Mouse (Mus musculus): ENCODE measurements at regions not wholly inside any gene's neighbourhood (a gene's known extent, or its start where the extent isn't known, plus 50 kb on each side); places are given as distances from the start of the nearest gene placed in this dataset.

DNA sequence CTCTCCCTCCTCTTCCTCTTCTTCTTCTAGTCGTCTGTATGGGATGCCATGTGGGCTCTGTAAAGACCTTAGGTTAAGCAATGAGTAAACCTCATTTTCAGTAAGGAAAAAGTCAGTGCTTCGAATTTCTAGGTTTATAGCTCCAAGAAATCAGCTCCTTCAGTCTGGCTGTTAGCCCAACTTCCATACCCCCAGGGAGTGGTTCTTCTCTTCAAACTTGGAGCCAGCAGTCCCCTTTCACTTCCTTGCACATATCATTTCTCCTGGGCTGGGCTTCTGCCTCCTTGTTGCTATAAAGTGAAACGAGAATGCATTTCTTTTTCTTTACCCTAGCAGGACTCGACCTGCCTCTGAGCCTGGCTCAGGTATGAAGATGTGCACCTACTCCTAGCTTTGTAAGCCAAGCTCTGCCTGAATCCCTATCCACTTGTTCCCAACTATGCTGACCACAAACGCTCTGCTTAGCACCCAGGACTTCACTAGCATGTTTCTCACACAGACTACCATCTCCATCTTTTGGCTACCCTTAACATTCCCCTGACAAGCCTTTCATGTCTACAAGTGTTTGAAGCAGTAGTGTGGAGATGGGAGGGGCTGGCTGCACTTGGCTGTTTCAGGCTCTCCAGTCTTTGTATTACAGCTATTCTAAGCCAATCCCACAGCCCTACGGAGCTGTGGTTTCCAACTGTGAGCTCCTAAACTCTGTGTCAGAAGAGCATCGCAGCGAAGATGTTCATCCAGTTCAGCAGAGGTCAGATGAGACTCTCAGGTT is 243.8 kb upstream of the Tprg start:
- WGBS, result 42% methylated on average over 8 of the region's 8 CpGs
- Histone ChIP-seq H3K9ac (ENCODE audit: low read length) (no peak overlapping the region), H3K9me3 (ENCODE audit: control insufficient read depth, low read length) (no peaks in the 10 kb centered on the region), H3K36me3 (ENCODE audit: control insufficient read depth, insufficient read depth, low read length) (no peaks in the 10 kb centered on the region), H3K27ac (replicated peaks) (peak overlapping the region; percentile 65), H3K4me1 (replicated peaks; ENCODE audit: control insufficient read depth, insufficient read depth) (no peaks in the 10 kb centered on the region), H3K4me2 (replicated peaks; ENCODE audit: low read depth) (no peak overlapping the region), H3K27me3 (ENCODE audit: control insufficient read depth, insufficient read depth, low read length) (no peaks in the 10 kb centered on the region), H3K4me3 (ENCODE audit: low read depth, low read length) (no peak overlapping the region)
- DNase-seq (ENCODE audit: low spot score) (no peak), ATAC-seq (ENCODE audit: low FRiP score, low TSS enrichment) (no peak)
- TF ChIP-seq CTCF (IDR thresholded peaks at IDR 0.05; ENCODE audit: low read depth) (no peak), EP300 (optimal IDR thresholded peaks at IDR 0.05) (no peak)

DNA sequence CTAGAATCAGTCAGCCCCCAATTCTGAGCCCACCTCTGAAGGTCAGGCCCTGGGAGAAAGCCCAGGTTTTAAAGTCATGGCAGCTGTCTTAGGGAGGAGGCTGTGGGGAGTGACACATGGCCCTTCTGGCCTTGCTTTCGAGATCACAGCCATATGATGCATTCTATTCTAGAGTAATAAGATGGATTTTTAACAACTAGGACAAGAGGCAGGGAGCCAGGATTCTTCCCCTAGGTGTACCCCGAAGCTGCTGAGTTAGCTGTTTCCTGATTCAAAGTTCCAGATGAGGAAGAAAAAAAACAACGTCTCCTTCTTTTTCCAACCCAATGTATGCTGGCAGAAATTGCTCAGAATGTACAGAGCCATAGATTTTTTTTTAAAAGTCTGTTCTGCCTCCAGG is 242.0 kb upstream of the Tprg start:
- Histone ChIP-seq H3K4me2 (replicated peaks; ENCODE audit: low read depth) (no peak overlapping the region), H3K9me3 (ENCODE audit: control insufficient read depth, low read length) (no peaks in the 10 kb centered on the region), H3K27me3 (ENCODE audit: control insufficient read depth, insufficient read depth, low read length) (no peaks in the 10 kb centered on the region), H3K4me3 (ENCODE audit: low read depth, low read length) (no peak overlapping the region), H3K4me1 (replicated peaks; ENCODE audit: control insufficient read depth, insufficient read depth) (no peaks in the 10 kb centered on the region), H3K9ac (ENCODE audit: low read length) (no peak overlapping the region), H3K36me3 (ENCODE audit: control insufficient read depth, insufficient read depth, low read length) (no peaks in the 10 kb centered on the region), H3K27ac (replicated peaks) (no peak overlapping the region)
- WGBS, result 57% methylated on average over 3 of the region's 3 CpGs
- no peak for ATAC-seq (ENCODE audit: low FRiP score, low TSS enrichment)
- TF ChIP-seq EP300 (optimal IDR thresholded peaks at IDR 0.05) (no peak), CTCF (IDR thresholded peaks at IDR 0.05; ENCODE audit: low read depth) (no peak)
- DNase-seq (ENCODE audit: low spot score), result no peak

DNA sequence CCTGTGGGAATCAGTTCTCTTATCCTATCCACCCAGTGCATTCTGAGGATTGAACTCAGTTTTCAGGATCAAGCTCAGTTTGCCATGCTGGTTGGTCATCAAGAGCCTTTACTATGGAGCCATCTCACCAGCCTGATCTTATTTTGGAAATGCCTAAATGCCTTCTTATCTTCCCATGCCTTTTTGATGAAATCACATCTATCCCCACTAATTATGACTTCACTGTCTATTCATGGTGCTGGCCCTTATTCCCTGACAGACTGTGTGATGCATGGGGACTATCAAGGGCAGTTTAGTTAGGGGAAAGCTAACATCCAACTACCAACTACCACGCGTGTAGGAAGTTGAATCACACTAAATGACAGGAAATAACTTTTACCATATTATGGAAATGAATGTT is 238.9 kb upstream of the Tprg start:
- Histone ChIP-seq H3K9ac (ENCODE audit: low read length) (no peak overlapping the region), H3K9me3 (ENCODE audit: control insufficient read depth, low read length) (no peaks in the 10 kb centered on the region), H3K27me3 (ENCODE audit: control insufficient read depth, insufficient read depth, low read length) (no peaks in the 10 kb centered on the region), H3K4me1 (replicated peaks; ENCODE audit: control insufficient read depth, insufficient read depth) (no peaks in the 10 kb centered on the region), H3K4me3 (ENCODE audit: low read depth, low read length) (no peak overlapping the region), H3K4me2 (replicated peaks; ENCODE audit: low read depth) (no peak overlapping the region), H3K27ac (replicated peaks) (no peak overlapping the region), H3K36me3 (ENCODE audit: control insufficient read depth, insufficient read depth, low read length) (no peaks in the 10 kb centered on the region)
- DNase-seq (ENCODE audit: low spot score) (no peak), ATAC-seq (ENCODE audit: low FRiP score, low TSS enrichment) (no peak)
- TF ChIP-seq CTCF (IDR thresholded peaks at IDR 0.05; ENCODE audit: low read depth), result no peak
- no peak for TF ChIP-seq EP300 (optimal IDR thresholded peaks at IDR 0.05)
- WGBS, result 76% methylated on average over 2 of the region's 2 CpGs

DNA sequence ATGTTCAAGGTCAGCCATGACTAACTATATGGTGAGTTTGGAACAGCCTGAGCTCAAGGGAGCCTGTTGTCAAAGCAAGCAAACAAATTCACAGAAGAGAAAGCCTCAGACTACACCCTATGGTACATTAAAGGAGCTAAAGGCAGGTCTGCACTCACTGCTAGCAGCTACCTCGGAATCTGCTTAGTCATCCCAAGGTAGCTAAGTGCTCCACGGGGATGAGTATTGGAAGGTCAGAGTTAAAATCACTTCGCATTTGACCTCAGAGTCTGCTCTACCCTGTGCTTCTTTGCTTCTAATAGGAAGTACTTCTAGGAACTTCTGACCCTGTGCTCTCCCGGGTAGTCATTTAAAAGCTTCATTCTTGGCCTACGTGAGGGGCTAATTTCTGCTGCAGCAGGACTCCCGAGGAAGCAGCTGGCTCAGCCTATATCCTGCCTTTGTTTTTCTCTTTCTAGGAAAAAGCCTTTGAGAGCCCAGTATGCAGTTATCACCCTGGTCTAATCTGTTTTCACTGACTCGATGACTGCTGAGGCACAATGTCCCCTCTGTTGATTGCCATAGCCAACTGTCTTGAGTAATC is 236.6 kb upstream of the Tprg start:
- 49% methylated on average over 7 of the region's 7 CpGs for WGBS
- Histone ChIP-seq H3K4me3 (ENCODE audit: low read depth, low read length) (no peak overlapping the region), H3K36me3 (ENCODE audit: control insufficient read depth, insufficient read depth, low read length) (no peaks in the 10 kb centered on the region), H3K9me3 (ENCODE audit: control insufficient read depth, low read length) (no peaks in the 10 kb centered on the region), H3K27ac (replicated peaks) (no peak overlapping the region), H3K27me3 (ENCODE audit: control insufficient read depth, insufficient read depth, low read length) (no peaks in the 10 kb centered on the region), H3K9ac (ENCODE audit: low read length) (no peak overlapping the region), H3K4me1 (replicated peaks; ENCODE audit: control insufficient read depth, insufficient read depth) (no peaks in the 10 kb centered on the region), H3K4me2 (replicated peaks; ENCODE audit: low read depth) (no peak overlapping the region)
- no peak for ATAC-seq (ENCODE audit: low FRiP score, low TSS enrichment)
- no peak for DNase-seq (ENCODE audit: low spot score)
- TF ChIP-seq CTCF (IDR thresholded peaks at IDR 0.05; ENCODE audit: low read depth), result no peak
- TF ChIP-seq EP300 (optimal IDR thresholded peaks at IDR 0.05), result no peak

DNA sequence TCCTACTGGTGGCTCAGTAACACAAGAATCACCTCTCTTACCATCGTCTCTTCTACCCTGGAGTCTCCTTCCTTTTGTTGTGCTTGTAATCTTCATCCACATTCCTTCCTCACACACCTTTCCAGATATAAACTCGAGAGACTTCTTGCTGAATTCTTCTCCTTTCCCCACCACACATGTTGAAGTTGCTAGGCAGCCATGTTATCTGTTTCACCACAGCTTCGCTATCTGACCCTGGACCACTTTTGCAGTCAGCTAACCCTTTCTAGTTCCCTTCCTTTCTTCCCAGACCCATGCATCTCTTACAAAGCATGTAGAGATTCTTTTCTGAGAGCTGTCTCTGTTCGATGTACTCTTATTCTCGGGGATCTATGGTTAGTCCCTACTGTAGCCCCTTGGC is 235.6 kb upstream of the Tprg start:
- no peaks in the 10 kb centered on the region for H3K36me3 ChIP-seq (ENCODE audit: control insufficient read depth, insufficient read depth, low read length)
- H3K9me3 ChIP-seq (ENCODE audit: control insufficient read depth, low read length), result no peaks in the 10 kb centered on the region
- no peak overlapping the region for H3K4me3 ChIP-seq (ENCODE audit: low read depth, low read length)
- ATAC-seq (ENCODE audit: low FRiP score, low TSS enrichment) (no peak), DNase-seq (ENCODE audit: low spot score) (no peak)
- no peak overlapping the region for H3K4me2 ChIP-seq (replicated peaks; ENCODE audit: low read depth)
- no peaks in the 10 kb centered on the region for H3K27me3 ChIP-seq (ENCODE audit: control insufficient read depth, insufficient read depth, low read length)
- H3K4me1 ChIP-seq (replicated peaks; ENCODE audit: control insufficient read depth, insufficient read depth), result no peaks in the 10 kb centered on the region
- H3K27ac ChIP-seq (replicated peaks), result no peak overlapping the region
- TF ChIP-seq EP300 (optimal IDR thresholded peaks at IDR 0.05) (no peak), CTCF (IDR thresholded peaks at IDR 0.05; ENCODE audit: low read depth) (no peak)
- no peak overlapping the region for H3K9ac ChIP-seq (ENCODE audit: low read length)
- 81% methylated on average over 5 of the region's 5 CpGs for WGBS

DNA sequence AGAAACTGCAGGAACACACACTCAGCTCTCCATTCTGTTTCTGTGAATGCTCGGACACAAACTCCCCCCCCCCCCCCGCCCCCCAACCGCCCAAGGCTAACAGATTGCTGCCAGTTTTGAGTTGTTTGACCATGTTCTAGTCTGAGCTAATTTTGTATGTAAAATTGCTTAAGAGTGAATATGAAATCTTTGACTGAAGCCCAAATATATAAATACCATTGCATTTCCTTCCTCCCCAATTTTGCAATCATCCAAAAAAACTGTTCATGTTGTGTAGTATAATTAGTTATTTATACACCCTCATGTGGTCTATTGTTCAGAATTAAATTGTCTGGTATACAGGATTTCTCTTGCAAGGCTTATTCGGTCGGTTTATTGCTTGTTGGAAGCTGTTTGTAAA is 234.2 kb upstream of the Tprg start:
- Histone ChIP-seq H3K27ac (replicated peaks) (no peak overlapping the region), H3K9ac (ENCODE audit: low read length) (no peak overlapping the region), H3K4me1 (replicated peaks; ENCODE audit: control insufficient read depth, insufficient read depth) (no peaks in the 10 kb centered on the region), H3K9me3 (ENCODE audit: control insufficient read depth, low read length) (no peaks in the 10 kb centered on the region), H3K27me3 (ENCODE audit: control insufficient read depth, insufficient read depth, low read length) (no peaks in the 10 kb centered on the region), H3K36me3 (ENCODE audit: control insufficient read depth, insufficient read depth, low read length) (no peaks in the 10 kb centered on the region), H3K4me3 (ENCODE audit: low read depth, low read length) (no peak overlapping the region), H3K4me2 (replicated peaks; ENCODE audit: low read depth) (no peak overlapping the region)
- DNase-seq (ENCODE audit: low spot score) (no peak), ATAC-seq (ENCODE audit: low FRiP score, low TSS enrichment) (no peak)
- TF ChIP-seq EP300 (optimal IDR thresholded peaks at IDR 0.05) (no peak), CTCF (IDR thresholded peaks at IDR 0.05; ENCODE audit: low read depth) (no peak)
- WGBS, result 67% methylated on average over 5 of the region's 5 CpGs
